Mouse (Mus musculus) kidney, embryonic 15.5 days (tissue): ENCODE data around the gene Pde4b. TPM values are rescaled to one million over a fixed set of nuclear protein-coding genes. Genes with fewer than 3 reads are reported as not detected.

Source experiments
- ATAC-seq: fragments of 200-750 bp; cut with Nextera tagmentation; replicated peaks from 2 replicates; pipeline ENCODE4 v1.8.0; 2017; ENCODE audit warnings: moderate TSS enrichment; ENCODE audit not compliant: low FRiP score
- H3K27ac ChIP-seq: fragments of 300-500 bp; sonication (generic); 2 replicates; pipeline ENCODE4 v1.5.1; 2015; ENCODE audit warnings: mild to moderate bottlenecking, inconsistent platforms
- H3K27me3 ChIP-seq: fragments of 300-500 bp; sonication (generic); 2 replicates; pipeline ENCODE4 v1.6.1; 2015; ENCODE audit warnings: inconsistent platforms
- H3K36me3 ChIP-seq: fragments of 300-500 bp; sonication (generic); 2 replicates; pipeline ENCODE4 v1.6.1; 2015; ENCODE audit warnings: inconsistent platforms
- H3K4me1 ChIP-seq: fragments of 300-500 bp; sonication (generic); 2 replicates; pipeline ENCODE4 v1.6.1; 2015; ENCODE audit warnings: inconsistent platforms
- H3K4me2 ChIP-seq: fragments of 300-500 bp; sonication (generic); 2 replicates; pipeline ENCODE4 v1.6.1; 2015; ENCODE audit warnings: moderate library complexity, mild to moderate bottlenecking, inconsistent platforms
- H3K4me3 ChIP-seq: fragments of 300-500 bp; sonication (generic); replicated peaks from 2 replicates; pipeline ENCODE4 v1.5.1; 2015; ENCODE audit warnings: mild to moderate bottlenecking, inconsistent platforms
- H3K9ac ChIP-seq: fragments of 300-500 bp; sonication (generic); 2 replicates; pipeline ENCODE4 v1.6.1; 2015; ENCODE audit warnings: mild to moderate bottlenecking, inconsistent platforms
- H3K9me3 ChIP-seq: fragments of 300-500 bp; sonication (generic); replicated peaks from 2 replicates; pipeline ENCODE4 v1.6.1; 2016; ENCODE audit warnings: inconsistent platforms
- WGBS: fragments of 180-500 bp; shearing (Covaris S2); methylation state at CpG from one replicate; pipeline ENCODE4 v1.1.7; 2015; ENCODE audit warnings: mixed read lengths; 5-methylcytosine and 5-hydroxymethylcytosine counted together
- polyA plus RNA-seq: library from polyadenylated mRNA; unstranded; fragments of >200 nt; fragmentation: Nextera tagmentation; extraction: Ambion mirVana; gene quantifications from 2 replicates; pipeline ENCODE4 v1.2.1, GENCODE M21; 2015

The Pde4b gene
- polyA plus RNA-seq, 1 experiment from 2014 or later: 13.6 TPM

DNA sequence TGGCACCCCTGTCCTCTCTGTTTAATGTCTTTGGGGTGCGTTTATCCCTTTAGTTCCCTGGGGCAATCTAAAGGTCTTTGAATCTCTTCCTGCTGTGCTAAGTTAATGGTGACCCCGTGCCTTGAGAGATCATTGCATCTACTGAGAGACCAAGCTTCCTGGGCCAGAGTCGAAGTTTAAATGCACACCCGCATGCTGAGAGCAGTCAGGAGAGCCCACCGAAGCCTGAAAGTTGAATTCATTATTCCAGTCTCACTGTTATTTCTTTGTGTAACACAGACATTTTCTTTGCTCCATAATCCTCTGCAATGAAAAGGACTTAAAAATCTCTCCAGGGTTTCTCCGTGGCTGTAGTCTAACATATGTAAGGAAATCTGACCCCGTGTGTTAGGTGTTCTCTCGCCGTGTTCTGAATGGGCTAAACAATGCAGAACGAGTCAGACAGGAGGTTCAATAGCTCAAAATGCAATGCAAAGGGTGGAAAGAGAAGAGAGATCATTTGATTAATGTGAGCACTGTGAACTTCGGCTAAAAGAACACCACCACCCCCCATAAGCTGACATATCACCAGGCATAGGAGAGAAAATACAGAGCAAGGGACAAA is 333.6 kb downstream of the Pde4b start:
- no peaks in the 10 kb centered on the region for H3K36me3 ChIP-seq
- H3K9ac ChIP-seq: no peak overlapping the region
- WGBS: 48% methylated on average over 11 of the region's 11 CpGs
- 0 out of 2 replicates have a peak overlapping the region, but pooled peaks have one; percentile 1 for H3K4me2 ChIP-seq
- no peak for ATAC-seq
- no peaks in the 10 kb centered on the region for H3K9me3 ChIP-seq
- no peaks in the 10 kb centered on the region for H3K27me3 ChIP-seq
- H3K27ac ChIP-seq: no peak overlapping the region
- H3K4me3 ChIP-seq: no peak overlapping the region
- no peaks in the 10 kb centered on the region for H3K4me1 ChIP-seq

DNA sequence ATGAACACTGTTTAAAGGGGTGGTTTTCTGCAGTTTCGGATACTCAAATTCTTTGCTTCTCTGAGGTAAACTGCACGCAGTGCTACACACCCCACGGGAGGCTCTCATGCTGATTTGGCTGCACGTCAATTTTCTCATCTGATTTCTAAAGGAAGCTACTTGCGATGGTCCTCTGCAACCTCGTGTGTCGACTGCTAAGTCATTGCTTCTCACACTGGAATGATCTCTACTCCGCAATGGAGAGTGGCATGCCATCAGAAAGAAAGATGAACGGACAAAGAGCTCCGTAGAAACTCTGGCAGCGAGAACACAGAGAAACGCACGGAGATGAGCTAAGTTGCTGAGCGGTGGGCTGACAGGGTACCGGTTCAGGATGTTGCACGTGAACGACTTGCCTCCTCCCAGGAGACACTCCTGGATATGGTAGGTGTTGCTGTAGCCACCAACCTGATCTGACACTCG is 334.1 kb downstream of the Pde4b start:
- ATAC-seq: no peak
- no peak overlapping the region for H3K9ac ChIP-seq
- H3K27me3 ChIP-seq: no peaks in the 10 kb centered on the region
- H3K36me3 ChIP-seq: no peaks in the 10 kb centered on the region
- H3K27ac ChIP-seq: no peak overlapping the region
- WGBS: 74% methylated on average over 18 of the region's 18 CpGs
- no peaks in the 10 kb centered on the region for H3K9me3 ChIP-seq
- H3K4me2 ChIP-seq: 0 out of 2 replicates have a peak overlapping the region, but pooled peaks have one; percentile 1
- H3K4me3 ChIP-seq: no peak overlapping the region
- H3K4me1 ChIP-seq: no peaks in the 10 kb centered on the region

DNA sequence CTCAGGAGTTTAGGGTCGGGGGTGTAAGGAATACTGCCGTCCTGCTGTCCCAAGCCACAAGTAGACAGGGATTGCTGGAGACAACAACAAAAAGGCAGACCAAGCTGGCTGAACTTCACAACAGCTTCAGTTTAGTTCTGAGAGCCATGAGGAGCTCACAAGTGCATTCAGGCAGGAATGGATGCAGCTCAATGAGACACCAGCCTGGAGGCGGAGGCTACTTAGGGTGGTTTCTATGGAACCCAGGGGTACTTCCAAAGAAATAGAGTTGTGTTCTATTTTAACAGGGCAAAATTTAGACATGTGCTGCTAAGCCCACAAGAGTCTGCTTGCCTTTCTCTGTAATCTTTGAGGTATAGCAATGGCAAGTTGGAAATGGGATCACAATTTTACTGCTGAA is 336.8 kb downstream of the Pde4b start:
- no peaks in the 10 kb centered on the region for H3K4me1 ChIP-seq
- H3K27ac ChIP-seq: no peak overlapping the region
- no peak overlapping the region for H3K9ac ChIP-seq
- H3K9me3 ChIP-seq: no peaks in the 10 kb centered on the region
- H3K36me3 ChIP-seq: no peaks in the 10 kb centered on the region
- no peaks in the 10 kb centered on the region for H3K27me3 ChIP-seq
- no peak overlapping the region for H3K4me3 ChIP-seq
- no peak overlapping the region for H3K4me2 ChIP-seq
- no peak for ATAC-seq
- WGBS: 93% methylated on average over 3 of the region's 3 CpGs

DNA sequence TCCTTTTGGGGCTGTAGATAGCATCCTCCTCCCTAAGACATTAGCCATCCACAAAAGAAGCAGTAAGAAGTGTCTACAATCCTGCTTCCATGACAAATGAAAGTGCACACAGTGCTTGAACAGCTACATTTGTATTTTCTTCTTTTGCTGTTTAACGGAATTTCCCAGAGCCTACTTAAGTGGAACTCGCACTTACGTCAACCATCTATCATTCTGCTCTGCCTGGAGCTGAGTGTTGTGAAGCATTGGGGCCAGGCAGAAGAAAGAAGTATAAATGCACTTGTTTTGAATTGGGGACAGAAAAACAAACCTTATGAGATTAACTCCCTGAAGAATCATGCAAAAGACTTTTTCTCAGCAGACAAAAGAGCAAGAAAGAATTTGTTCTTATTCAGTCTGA is 338.1 kb downstream of the Pde4b start:
- H3K27me3 ChIP-seq: no peaks in the 10 kb centered on the region
- H3K9ac ChIP-seq: no peak overlapping the region
- H3K9me3 ChIP-seq: no peaks in the 10 kb centered on the region
- no peak overlapping the region for H3K4me3 ChIP-seq
- peaks cover 8% of the 10 kb centered on the region for H3K4me1 ChIP-seq
- 50% methylated on average over 3 of the region's 3 CpGs for WGBS
- H3K27ac ChIP-seq: no peak overlapping the region
- H3K4me2 ChIP-seq: no peak overlapping the region
- no peak for ATAC-seq
- H3K36me3 ChIP-seq: no peaks in the 10 kb centered on the region

DNA sequence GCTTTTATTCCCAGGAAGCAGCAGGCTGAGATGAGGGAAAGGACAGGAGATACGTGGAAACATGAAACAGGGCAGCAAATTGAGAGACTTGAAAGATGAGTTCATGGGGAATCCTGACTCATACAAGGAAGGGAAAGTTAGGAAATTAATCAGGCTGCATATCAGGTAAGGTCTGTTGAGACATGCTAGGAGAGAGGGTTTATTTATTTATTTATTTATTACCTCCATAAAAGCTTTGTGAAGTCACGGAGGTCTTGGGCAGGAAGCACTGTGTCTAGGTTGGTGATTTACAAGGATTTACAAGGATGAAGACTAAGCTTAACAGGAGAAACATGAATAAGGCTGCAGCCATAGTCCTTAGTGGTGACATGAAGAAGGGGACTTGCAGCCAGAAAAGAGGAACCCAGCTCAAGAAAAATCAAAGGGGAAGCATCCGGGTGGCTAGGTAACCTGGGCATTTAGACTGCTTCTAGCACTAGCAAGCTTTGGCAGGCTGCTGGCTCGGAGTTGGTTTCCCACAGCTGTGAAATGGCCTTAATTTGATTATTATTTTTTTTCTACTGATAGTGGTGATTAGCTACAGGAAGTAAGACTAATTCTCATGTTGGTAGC is 342.5 kb downstream of the Pde4b start:
- Histone ChIP-seq H3K27ac (no peak overlapping the region), H3K4me3 (no peak overlapping the region), H3K4me2 (no peak overlapping the region), H3K9ac (no peak overlapping the region), H3K36me3 (no peaks in the 10 kb centered on the region), H3K9me3 (no peaks in the 10 kb centered on the region), H3K4me1 (peaks cover 16% of the 10 kb centered on the region), H3K27me3 (no peaks in the 10 kb centered on the region)
- ATAC-seq: no peak
- WGBS: 14% methylated on average over 4 of the region's 4 CpGs

DNA sequence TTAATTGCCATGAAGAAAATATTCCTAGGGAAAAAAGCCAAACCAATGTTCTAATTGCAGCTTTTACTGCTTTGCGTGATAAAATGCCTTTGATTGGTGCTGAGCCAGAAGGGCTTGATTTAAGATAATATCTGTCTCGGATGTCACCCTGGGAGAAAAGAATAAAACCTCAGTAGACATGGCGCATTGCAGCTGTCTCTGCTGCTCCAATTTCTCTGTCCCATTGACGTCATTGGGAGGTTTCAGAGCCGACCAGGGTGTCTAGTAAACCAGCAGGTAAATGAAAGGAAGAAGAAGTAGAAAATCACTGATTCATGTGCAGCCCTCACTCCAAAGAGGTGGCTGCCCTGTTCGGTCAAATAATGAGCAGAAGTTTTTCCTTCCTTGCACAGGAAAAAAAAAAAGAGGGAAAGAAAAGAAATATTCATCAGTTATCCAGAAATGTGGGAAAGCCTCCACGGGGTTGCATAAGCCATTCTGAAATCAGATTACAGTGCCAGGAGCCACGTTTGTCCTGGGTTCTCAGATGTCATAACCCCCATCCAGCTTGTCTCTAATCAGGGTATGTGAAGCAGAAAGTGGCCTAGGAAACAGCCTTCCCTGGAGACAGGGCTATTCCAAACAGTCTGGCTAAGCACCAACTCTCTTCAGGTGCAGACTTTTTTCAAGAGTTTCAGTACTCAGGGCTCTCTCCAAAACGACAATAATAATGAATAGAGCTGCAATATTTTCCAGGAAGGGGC is 344.9 kb downstream of the Pde4b start:
- no peak overlapping the region for H3K4me2 ChIP-seq
- H3K27me3 ChIP-seq: no peaks in the 10 kb centered on the region
- no peak overlapping the region for H3K4me3 ChIP-seq
- 18% methylated on average over 9 of the region's 9 CpGs for WGBS
- no peak overlapping the region for H3K27ac ChIP-seq
- H3K4me1 ChIP-seq: peaks cover 16% of the 10 kb centered on the region
- no peaks in the 10 kb centered on the region for H3K9me3 ChIP-seq
- no peaks in the 10 kb centered on the region for H3K36me3 ChIP-seq
- ATAC-seq: no peak
- H3K9ac ChIP-seq: no peak overlapping the region

DNA sequence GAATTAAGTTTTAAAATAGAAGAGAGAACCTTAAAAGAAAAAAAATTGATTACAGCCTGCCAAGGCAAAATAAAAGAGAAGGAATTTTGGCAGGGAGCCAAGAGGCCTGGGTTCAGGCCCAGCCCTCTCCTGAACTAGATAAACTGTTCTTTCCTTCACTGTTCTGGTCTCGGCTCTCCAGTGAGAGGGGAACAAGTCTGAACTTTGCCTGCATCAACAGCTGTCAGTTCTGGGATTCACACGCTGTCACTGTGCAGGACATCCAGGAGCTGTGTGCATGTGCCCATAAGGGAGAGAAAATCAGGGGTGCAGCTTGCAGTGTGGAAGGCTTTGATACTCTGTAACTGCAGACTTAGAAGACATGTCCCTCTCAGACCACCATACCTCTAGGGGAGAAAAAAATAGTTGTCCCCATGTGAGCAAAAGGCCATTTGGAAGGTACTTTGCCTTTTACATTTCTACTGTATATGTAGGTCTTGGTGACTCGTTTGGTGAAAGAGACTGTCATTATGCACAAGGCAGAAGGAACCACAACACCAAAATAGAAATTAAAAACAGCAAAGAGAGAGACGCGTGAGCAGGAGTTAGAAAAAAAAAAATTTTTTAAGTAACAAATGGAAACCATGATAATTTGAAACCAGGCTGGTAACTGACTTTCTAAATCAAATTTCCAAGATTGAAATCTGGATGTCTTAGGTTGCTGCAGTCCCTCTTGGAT is 352.2 kb downstream of the Pde4b start:
- ATAC-seq: peak; percentile 66; the same call in 1 of the 2 replicates
- Histone ChIP-seq H3K27ac (peak overlapping the region; percentile 78), H3K27me3 (no peaks in the 10 kb centered on the region), H3K9me3 (no peaks in the 10 kb centered on the region), H3K4me3 (no peak overlapping the region), H3K36me3 (no peaks in the 10 kb centered on the region), H3K4me2 (no peak overlapping the region), H3K9ac (no peak overlapping the region), H3K4me1 (peaks cover 5% of the 10 kb centered on the region; the same call in 1 of the 2 replicates)
- WGBS: 59% methylated on average over 5 of the region's 5 CpGs

DNA sequence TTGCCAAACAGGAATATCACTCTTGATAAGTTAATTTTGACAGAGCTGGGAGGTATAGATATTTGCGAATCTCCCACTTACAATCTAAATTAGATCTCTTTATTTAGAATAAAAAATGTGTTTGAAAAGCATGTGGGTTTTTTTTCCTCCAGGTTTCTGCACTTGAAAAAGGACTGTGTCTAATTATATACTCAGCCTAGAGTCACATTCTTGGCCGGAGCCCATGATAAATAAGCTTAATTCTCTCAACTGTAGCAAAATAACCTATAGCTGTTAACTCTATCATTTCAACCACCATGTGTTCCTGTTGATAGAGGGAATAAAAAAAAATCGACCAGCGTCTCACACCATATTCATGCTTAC is 352.8 kb downstream of the Pde4b start:
- Histone ChIP-seq H3K9me3 (no peaks in the 10 kb centered on the region), H3K4me1 (peaks cover 5% of the 10 kb centered on the region; the same call in 1 of the 2 replicates), H3K36me3 (no peaks in the 10 kb centered on the region), H3K4me2 (no peak overlapping the region), H3K9ac (no peak overlapping the region), H3K27ac (peak overlapping the region; percentile 78), H3K4me3 (no peak overlapping the region), H3K27me3 (no peaks in the 10 kb centered on the region)
- WGBS: 47% methylated on average over 4 of the region's 4 CpGs
- no peak for ATAC-seq

DNA sequence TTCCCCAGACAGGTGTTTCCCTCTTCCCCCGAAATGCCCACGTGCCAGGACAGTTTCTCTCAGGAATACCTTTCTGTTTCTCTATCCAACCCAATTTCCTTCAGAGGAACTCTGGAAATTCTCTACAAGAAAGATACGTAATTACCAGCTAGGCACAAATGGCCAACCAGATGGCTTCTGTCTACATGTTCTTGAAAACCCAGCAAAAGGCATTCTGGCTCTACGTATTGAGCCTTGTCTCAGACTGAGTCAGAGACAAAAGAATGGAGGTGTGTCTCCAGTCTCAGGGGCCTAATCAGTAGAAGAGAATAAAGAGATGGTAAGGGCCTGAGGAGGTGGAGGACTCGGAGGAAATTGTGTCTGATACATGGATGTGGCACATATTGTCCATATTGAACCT is 356.2 kb downstream of the Pde4b start:
- no peaks in the 10 kb centered on the region for H3K9me3 ChIP-seq
- peaks cover 7% of the 10 kb centered on the region; the same call in 1 of the 2 replicates for H3K4me1 ChIP-seq
- H3K4me2 ChIP-seq: no peak overlapping the region
- H3K9ac ChIP-seq: no peak overlapping the region
- no peaks in the 10 kb centered on the region for H3K27me3 ChIP-seq
- H3K4me3 ChIP-seq: no peak overlapping the region
- WGBS: 70% methylated on average over 5 of the region's 5 CpGs
- H3K27ac ChIP-seq: no peak overlapping the region
- no peaks in the 10 kb centered on the region for H3K36me3 ChIP-seq
- no peak for ATAC-seq

DNA sequence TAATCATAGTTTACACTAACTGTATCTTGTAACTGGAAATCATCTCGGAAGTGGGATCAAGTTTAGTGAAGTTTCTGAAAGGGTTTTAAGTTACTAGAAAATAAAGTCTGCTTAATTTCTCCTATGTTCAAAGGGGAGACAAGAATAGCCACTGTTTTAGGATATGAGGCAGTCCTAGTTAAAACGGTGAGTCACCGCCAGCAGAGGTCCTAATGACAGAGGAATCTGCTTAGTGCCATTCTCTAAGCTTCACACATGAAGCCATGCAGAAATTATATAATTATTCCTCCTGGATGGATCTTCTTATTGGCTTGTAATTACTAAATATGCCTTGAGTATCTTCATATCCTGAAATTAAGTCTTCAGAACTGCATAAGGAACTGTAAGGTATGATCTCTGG is 357.2 kb downstream of the Pde4b start:
- Histone ChIP-seq H3K27me3 (no peaks in the 10 kb centered on the region), H3K9ac (no peak overlapping the region), H3K36me3 (no peaks in the 10 kb centered on the region), H3K9me3 (no peaks in the 10 kb centered on the region), H3K4me2 (no peak overlapping the region), H3K27ac (no peak overlapping the region), H3K4me3 (no peak overlapping the region), H3K4me1 (peaks cover 5% of the 10 kb centered on the region; the same call in 1 of the 2 replicates)
- ATAC-seq: no peak
- WGBS: 80% methylated on average over 3 of the region's 3 CpGs

DNA sequence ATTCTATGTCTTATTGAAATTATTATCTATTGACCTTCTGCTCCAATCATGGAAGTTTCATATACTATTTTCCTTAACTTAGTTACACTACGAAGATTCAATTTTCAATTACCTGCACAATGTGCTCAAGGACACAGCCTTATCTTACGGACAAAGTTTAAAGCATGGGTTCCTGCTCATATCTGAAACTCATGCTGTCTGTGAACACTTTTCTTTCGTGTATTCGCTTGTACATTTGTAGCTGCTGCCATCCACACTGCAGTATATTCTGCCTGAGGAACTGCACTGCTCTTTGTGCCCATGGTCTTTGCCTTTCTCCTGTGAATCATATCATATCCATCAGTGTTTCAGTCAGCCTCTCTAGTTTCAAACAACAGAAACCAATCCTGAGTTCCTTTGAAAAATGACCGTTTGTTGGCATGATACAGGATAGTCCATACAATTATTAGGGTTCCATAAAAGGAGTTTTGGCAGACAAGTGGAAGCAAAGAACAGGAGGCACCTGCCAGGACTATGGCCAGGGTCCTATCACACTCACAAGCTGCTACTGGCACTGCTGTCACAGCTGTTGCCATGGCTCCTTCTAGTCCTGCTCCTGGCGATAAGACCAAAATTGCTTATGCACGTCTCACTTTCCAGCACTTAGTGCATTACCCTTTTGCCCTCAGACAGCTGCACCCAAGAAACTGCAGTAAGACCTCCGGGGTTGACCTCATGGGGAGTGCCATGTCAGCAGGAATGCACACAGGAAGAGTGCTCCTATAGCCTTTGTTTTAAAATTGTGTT is 359.0 kb downstream of the Pde4b start:
- Histone ChIP-seq H3K4me1 (0 out of 2 replicates have a peak, but pooled peaks cover 2% of the 10 kb centered on the region), H3K27me3 (no peaks in the 10 kb centered on the region), H3K4me2 (no peak overlapping the region), H3K9me3 (no peaks in the 10 kb centered on the region), H3K27ac (no peak overlapping the region), H3K36me3 (no peaks in the 10 kb centered on the region), H3K4me3 (no peak overlapping the region), H3K9ac (no peak overlapping the region)
- ATAC-seq: no peak
- WGBS: 64% methylated on average over 8 of the region's 8 CpGs
